Mouse (Mus musculus) small intestine, adult 2 months (tissue): ENCODE measurements around the gene Ranbp17.

ENCODE experiments used
- CTCF ChIP-seq: fragments of 200-500 bp; IDR thresholded peaks from 2 replicates; pipeline ENCODE4 v1.5.1; 2012; ENCODE audit warnings: low read depth, mild to moderate bottlenecking, control low read depth, inconsistent platforms, low read length, moderate library complexity, mixed read lengths; ENCODE audit not compliant: insufficient replicate concordance, insufficient read length; ENCODE audit errors: extremely low read depth
- POLR2A ChIP-seq: fragments of 200-500 bp; IDR thresholded peaks from 2 replicates; pipeline ENCODE4 v1.6.1; 2012; ENCODE audit warnings: low read depth, mild to moderate bottlenecking, control low read depth, inconsistent platforms, low read length, moderate library complexity

DNA sequence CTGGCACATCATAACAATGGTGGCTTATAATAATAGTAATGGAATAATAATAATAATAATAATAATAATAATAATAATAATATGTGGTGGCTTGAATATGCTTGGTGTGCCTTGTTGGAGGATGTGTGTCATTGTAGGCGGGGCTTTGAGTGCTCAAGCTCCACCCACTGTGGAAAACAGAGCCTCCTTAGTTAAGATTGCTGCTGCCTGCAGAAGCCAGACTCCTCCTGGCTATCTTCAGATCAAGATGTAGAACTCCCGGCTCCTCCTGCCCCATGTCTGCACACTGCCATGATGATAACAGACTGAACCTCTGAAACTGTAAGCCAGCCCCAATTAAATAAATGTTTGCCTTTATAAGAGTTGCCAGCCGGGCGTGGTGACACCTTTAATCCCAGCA, 21.0 kb upstream of the Ranbp17 start:
- TF ChIP-seq POLR2A (no peak), CTCF (no peak)
